Mouse (Mus musculus) ES-Bruce4 (cell line): ENCODE results near the gene Traf2.

Experiments
- CTCF ChIP-seq: IDR thresholded peaks from one replicate; pipeline ENCODE4 v1.8.1; 2011; ENCODE audit warnings: low read depth, low read length
- POLR2A ChIP-seq: IDR thresholded peaks from one replicate; pipeline ENCODE4 v1.8.1; 2011; ENCODE audit warnings: low read length; ENCODE audit not compliant: insufficient read depth

GRCm38 (mm10) chr2:25498622-25499478 lies 47.9 kb downstream of the Traf2 start:
- TF ChIP-seq CTCF, result peak; percentile 25
- TF ChIP-seq POLR2A, result no peak
